Mouse (Mus musculus): ENCODE measurements at regions not wholly inside any gene's neighbourhood (a gene's known extent, or its start where the extent isn't known, plus 50 kb on each side); places are given as distances from the start of the nearest gene placed in this dataset.
A peak's percentile ranks its signal among the peaks of the same experiment; 100 is the strongest.

DNA sequence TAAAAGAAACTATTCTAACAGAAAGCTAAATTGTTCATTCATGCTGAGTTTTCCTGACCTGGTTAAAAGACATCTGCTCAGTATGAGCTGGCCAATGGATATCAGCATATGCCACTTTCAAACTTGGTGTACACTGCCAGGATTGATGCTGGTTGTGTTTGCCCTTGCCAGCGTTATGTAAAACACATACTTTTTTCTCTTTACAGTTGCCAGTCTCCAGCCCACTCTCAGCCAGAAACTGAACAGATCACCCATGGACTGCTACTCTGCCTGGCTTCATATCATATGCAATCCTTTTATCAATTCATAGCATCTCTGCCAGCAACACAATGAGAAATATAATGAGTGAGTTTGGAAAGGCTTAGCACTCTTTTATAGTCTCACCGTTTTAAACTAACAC, 940.7 kb upstream of the Epha6 start:
- peak; percentile 40 for DNase-seq

DNA sequence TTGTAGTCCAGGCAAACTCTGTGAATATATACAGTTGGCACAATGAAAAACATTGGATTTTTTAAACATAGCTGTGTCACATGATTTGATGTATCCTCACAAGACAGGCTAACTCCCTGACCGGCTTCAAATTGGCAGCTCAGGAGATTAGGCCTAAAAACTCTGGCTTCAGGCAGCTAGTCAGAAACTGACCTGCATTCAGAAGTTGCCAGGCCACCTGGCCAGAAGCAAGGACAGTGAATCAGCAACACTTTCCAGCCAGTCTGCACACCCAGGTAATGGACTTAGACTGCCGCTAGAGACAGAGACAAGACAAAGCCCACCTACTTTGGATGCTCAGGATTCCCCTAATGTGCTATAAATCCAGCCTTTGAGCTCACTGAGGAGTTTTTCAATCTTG, 929.4 kb upstream of the Epha6 start:
- DNase-seq = peak; percentile 3
